Mouse (Mus musculus): ENCODE measurements around the gene Xpnpep3. TPM values are rescaled to one million over a fixed set of nuclear protein-coding genes. Genes with fewer than 3 reads are reported as not detected.

Xpnpep3 gene
- total and polyA plus RNA-seq, 3 experiments, result 5.8 to 12.9 (median 10.8) TPM

DNA sequence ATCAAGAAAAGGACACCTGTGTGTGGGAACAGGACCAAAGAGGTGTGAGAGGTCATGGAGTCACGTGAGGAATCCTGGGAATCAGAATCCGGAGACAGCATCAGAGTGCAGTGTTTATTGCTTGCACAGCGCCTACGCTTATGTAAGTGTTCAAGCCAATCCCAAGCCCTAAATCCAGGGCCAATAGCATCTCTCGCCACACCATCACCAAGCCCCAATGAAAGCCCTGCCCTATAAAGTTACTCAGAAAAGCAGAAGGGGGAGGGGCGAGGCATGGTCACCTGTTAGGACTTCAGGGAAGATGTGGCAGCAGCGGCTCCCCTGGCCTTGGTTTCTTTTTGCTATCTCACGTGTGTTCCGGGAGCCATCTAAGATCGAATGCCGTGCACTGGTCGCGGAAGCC lies 81.0 kb downstream of the Xpnpep3 start:
- H3K4me3 ChIP-seq, result peak overlapping the region; percentile 22; the same call in 1 of the 2 replicates
- H3K4me1 ChIP-seq (ENCODE audit: control insufficient read depth, insufficient read depth, low read length), result no peaks in the 10 kb centered on the region
- intact Hi-C loops (cut with DNase I), result no loop called here
- peak in 1 of 2 experiments; percentile 37 for DNase-seq
- no peak for TF ChIP-seq POLR2A (IDR thresholded peaks at IDR 0.05; ENCODE audit: insufficient read depth, low read depth, low read length)
- no peak for TF ChIP-seq EP300 (IDR thresholded peaks at IDR 0.05; ENCODE audit: insufficient read depth, low read depth, low read length)
- TF ChIP-seq CTCF (IDR thresholded peaks at IDR 0.05), result no peak
- no peak overlapping the region for H3K27ac ChIP-seq
- no peaks in the 10 kb centered on the region for H3K27me3 ChIP-seq (ENCODE audit: control insufficient read depth, insufficient read depth, low read length)
- WGBS, result 22% methylated on average over 13 of the region's 13 CpGs
- H3K36me3 ChIP-seq (ENCODE audit: control insufficient read depth, insufficient read depth, low read length), result no peaks in the 10 kb centered on the region
- H3K9ac ChIP-seq (ENCODE audit: low read depth, low read length), result no peak overlapping the region
- no peaks in the 10 kb centered on the region for H3K79me2 ChIP-seq (replicated peaks; ENCODE audit: control insufficient read depth, insufficient read depth, low read length)

DNA sequence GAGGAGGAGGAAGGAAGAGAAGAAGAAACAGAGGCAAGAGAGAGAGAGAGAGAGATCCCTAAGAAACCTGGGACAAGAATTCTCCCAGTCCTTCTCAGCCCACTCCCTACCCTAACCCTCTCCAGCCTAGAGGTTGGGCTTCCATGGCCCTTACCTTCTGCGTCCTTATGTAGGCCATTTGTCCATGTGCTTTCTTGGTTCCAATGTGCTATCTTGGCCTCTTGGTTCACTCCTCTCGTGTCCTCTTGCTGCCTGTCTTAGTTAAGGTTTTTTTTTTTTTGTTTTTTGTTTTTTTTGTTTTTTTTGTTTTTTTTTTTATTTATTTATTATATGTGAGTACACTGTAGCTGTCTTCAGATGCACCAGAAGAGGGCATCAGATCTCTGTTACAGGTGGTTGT lies 83.0 kb downstream of the Xpnpep3 start:
- Histone ChIP-seq H3K4me3 (no peak overlapping the region), H3K27me3 (ENCODE audit: control insufficient read depth, insufficient read depth, low read length) (no peaks in the 10 kb centered on the region), H3K79me2 (replicated peaks; ENCODE audit: control insufficient read depth, insufficient read depth, low read length) (no peaks in the 10 kb centered on the region), H3K9ac (ENCODE audit: low read depth, low read length) (no peak overlapping the region), H3K36me3 (ENCODE audit: control insufficient read depth, insufficient read depth, low read length) (no peaks in the 10 kb centered on the region), H3K27ac (no peak overlapping the region), H3K4me1 (ENCODE audit: control insufficient read depth, insufficient read depth, low read length) (no peaks in the 10 kb centered on the region)
- TF ChIP-seq POLR2A (IDR thresholded peaks at IDR 0.05; ENCODE audit: insufficient read depth, low read depth, low read length), result no peak
- TF ChIP-seq EP300 (IDR thresholded peaks at IDR 0.05; ENCODE audit: insufficient read depth, low read depth, low read length), result no peak
- no peak for TF ChIP-seq CTCF (IDR thresholded peaks at IDR 0.05)
- intact Hi-C loops (cut with DNase I), result no loop called here
- WGBS, result 78% methylated on average over 2 of the region's 2 CpGs
- DNase-seq, result no peak

DNA sequence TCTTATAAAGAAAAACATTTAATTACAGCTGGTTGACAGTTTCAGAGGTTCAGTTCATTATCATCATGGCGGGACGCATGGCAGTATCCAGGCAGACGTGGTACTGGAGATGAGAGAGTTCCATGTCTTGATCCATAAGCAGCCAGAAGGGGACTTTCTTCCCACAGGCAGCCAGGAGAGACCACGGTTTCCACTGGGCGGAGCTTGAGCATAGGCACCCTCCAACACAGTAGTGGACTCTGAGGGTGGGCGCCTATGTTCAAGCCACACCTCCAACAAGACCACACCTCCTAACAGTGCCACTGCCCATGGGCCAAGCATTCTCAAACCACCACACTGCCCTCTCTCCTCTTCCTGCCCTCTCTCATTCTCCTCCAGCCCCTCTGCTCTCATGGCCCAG lies 83.8 kb downstream of the Xpnpep3 start:
- Histone ChIP-seq H3K36me3 (ENCODE audit: control insufficient read depth, insufficient read depth, low read length) (no peaks in the 10 kb centered on the region), H3K4me3 (no peak overlapping the region), H3K27ac (no peak overlapping the region), H3K4me1 (ENCODE audit: control insufficient read depth, insufficient read depth, low read length) (no peaks in the 10 kb centered on the region), H3K79me2 (replicated peaks; ENCODE audit: control insufficient read depth, insufficient read depth, low read length) (no peaks in the 10 kb centered on the region), H3K9ac (ENCODE audit: low read depth, low read length) (no peak overlapping the region), H3K27me3 (ENCODE audit: control insufficient read depth, insufficient read depth, low read length) (no peaks in the 10 kb centered on the region)
- TF ChIP-seq POLR2A (IDR thresholded peaks at IDR 0.05; ENCODE audit: insufficient read depth, low read depth, low read length) (no peak), EP300 (IDR thresholded peaks at IDR 0.05; ENCODE audit: insufficient read depth, low read depth, low read length) (no peak), CTCF (IDR thresholded peaks at IDR 0.05) (no peak)
- intact Hi-C loops (cut with DNase I), result no loop called here
- DNase-seq, result no peak
- WGBS, result 87% methylated on average over 6 of the region's 6 CpGs

DNA sequence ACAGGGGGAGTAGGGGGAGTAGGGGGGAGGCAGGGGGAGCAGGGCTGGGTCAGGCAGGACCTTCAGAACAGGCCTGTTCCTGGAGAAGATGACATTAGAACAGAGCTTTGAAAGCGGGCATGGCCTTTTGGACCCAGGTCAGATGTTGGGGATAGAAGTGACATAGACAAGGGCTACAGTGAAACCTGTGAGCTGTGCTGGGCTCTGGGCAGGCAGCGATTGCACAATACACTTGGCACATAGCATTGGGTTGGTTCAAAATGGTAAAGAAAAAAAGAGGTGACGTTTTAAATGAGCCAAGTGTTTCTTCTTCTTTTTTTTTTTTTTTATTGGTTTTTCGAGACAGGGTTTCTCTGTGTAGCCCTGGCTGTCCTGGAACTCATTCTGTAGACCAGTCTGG lies 85.5 kb downstream of the Xpnpep3 start:
- Histone ChIP-seq H3K27me3 (ENCODE audit: control insufficient read depth, insufficient read depth, low read length) (no peaks in the 10 kb centered on the region), H3K36me3 (ENCODE audit: control insufficient read depth, insufficient read depth, low read length) (no peaks in the 10 kb centered on the region), H3K79me2 (replicated peaks; ENCODE audit: control insufficient read depth, insufficient read depth, low read length) (no peaks in the 10 kb centered on the region), H3K4me1 (ENCODE audit: control insufficient read depth, insufficient read depth, low read length) (no peaks in the 10 kb centered on the region), H3K4me3 (no peak overlapping the region), H3K9ac (ENCODE audit: low read depth, low read length) (no peak overlapping the region), H3K27ac (no peak overlapping the region)
- WGBS, result 69% methylated on average over 4 of the region's 4 CpGs
- TF ChIP-seq CTCF (IDR thresholded peaks at IDR 0.05), result no peak
- no peak for TF ChIP-seq POLR2A (IDR thresholded peaks at IDR 0.05; ENCODE audit: insufficient read depth, low read depth, low read length)
- TF ChIP-seq EP300 (IDR thresholded peaks at IDR 0.05; ENCODE audit: insufficient read depth, low read depth, low read length), result no peak
- intact Hi-C loops (cut with DNase I), result no loop called here
- no peak for DNase-seq

DNA sequence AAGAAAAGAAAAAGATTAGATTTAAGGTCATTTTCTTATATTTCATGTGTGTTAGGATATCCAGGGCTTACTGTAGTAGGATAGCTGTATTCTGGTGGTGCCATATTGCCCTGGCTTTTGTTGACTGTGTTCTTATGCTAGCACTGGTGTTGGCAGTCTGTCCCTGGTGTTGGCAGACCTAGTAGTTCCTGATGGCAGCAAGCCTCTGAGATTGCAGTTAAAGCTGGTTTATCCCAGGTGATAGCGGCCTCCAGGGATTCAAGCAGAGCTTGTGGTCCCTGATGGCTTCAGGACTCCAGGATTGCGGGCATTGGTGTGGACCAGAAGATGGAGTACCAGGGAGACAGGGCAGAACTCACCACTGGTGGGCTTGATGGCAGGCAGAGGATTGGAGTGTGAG lies 103.5 kb downstream of the Xpnpep3 start:
- no peaks in the 10 kb centered on the region for H3K36me3 ChIP-seq (ENCODE audit: control insufficient read depth, insufficient read depth, low read length)
- no peak overlapping the region for H3K27ac ChIP-seq
- intact Hi-C loops (cut with DNase I), result no loop called here
- H3K4me3 ChIP-seq, result no peak overlapping the region
- TF ChIP-seq CTCF (IDR thresholded peaks at IDR 0.05), result no peak
- no peak for TF ChIP-seq POLR2A (IDR thresholded peaks at IDR 0.05; ENCODE audit: insufficient read depth, low read depth, low read length)
- TF ChIP-seq EP300 (IDR thresholded peaks at IDR 0.05; ENCODE audit: insufficient read depth, low read depth, low read length), result no peak
- H3K79me2 ChIP-seq (replicated peaks; ENCODE audit: control insufficient read depth, insufficient read depth, low read length), result no peaks in the 10 kb centered on the region
- 70% methylated on average over 2 of the region's 2 CpGs for WGBS
- DNase-seq, result peak in 1 of 2 experiments; percentile 18
- H3K4me1 ChIP-seq (ENCODE audit: control insufficient read depth, insufficient read depth, low read length), result no peaks in the 10 kb centered on the region
- no peak overlapping the region for H3K9ac ChIP-seq (ENCODE audit: low read depth, low read length)
- H3K27me3 ChIP-seq (ENCODE audit: control insufficient read depth, insufficient read depth, low read length), result no peaks in the 10 kb centered on the region

DNA sequence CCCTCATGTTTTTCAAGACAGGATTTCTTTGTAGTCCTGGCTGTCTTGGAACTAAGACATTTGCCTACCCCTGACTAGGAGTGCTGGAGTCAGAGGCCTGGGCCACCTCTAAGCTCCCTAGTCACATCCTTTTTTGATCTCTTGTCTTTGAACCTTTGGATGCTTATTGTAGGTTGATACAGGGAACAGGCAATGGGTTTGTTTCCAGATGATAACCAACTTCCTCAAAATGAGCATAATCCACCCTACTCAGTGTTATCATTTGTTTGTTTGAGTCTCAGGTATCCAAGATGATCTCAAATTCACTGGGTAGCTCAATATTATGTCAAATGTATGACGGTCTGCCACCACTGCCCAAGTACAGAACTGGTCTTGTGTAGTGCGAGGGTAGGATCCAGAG lies 104.1 kb downstream of the Xpnpep3 start:
- TF ChIP-seq CTCF (IDR thresholded peaks at IDR 0.05), result no peak
- TF ChIP-seq EP300 (IDR thresholded peaks at IDR 0.05; ENCODE audit: insufficient read depth, low read depth, low read length), result no peak
- TF ChIP-seq POLR2A (IDR thresholded peaks at IDR 0.05; ENCODE audit: insufficient read depth, low read depth, low read length), result no peak
- H3K36me3 ChIP-seq (ENCODE audit: control insufficient read depth, insufficient read depth, low read length), result no peaks in the 10 kb centered on the region
- DNase-seq, result no peak
- WGBS, result 96% methylated on average over 2 of the region's 2 CpGs
- H3K4me1 ChIP-seq (ENCODE audit: control insufficient read depth, insufficient read depth, low read length), result no peaks in the 10 kb centered on the region
- H3K27ac ChIP-seq, result no peak overlapping the region
- no peak overlapping the region for H3K4me3 ChIP-seq
- H3K27me3 ChIP-seq (ENCODE audit: control insufficient read depth, insufficient read depth, low read length), result no peaks in the 10 kb centered on the region
- intact Hi-C loops (cut with DNase I), result no loop called here
- H3K9ac ChIP-seq (ENCODE audit: low read depth, low read length), result no peak overlapping the region
- no peaks in the 10 kb centered on the region for H3K79me2 ChIP-seq (replicated peaks; ENCODE audit: control insufficient read depth, insufficient read depth, low read length)

Other genes with a start within 250 kb of the Xpnpep3 start
- 10 to 100 TPM in 1 of 2 experiments, 1 to 10 TPM in 1; 7.2 to 11.0 TPM for gene Mrtfa, start 209.4 kb upstream of the Xpnpep3 start, total RNA-seq (2021)
- 9.0 and 9.6 TPM in 2 replicates for gene Mrtfa, start 209.4 kb upstream of the Xpnpep3 start, polyA plus RNA-seq (2012; rRNA removed)
- not detected for gene Mchr1, start 164.6 kb upstream of the Xpnpep3 start, total RNA-seq (2021)
- gene Mchr1, start 164.6 kb upstream of the Xpnpep3 start, polyA plus RNA-seq (2012; rRNA removed), result not detected in 2 replicates
- gene Slc25a17, start 39.3 kb upstream of the Xpnpep3 start, total RNA-seq (2021), result 10 to 100 TPM; 13.0 to 15.7 TPM
- gene Slc25a17, start 39.3 kb upstream of the Xpnpep3 start, polyA plus RNA-seq (2012; rRNA removed), result 15.1 and 24.6 TPM in 2 replicates
- 100 to 1,000 TPM; 108 to 111 TPM for gene St13, start 61 bp upstream of the Xpnpep3 start, total RNA-seq (2021)
- gene St13, start 61 bp upstream of the Xpnpep3 start, polyA plus RNA-seq (2012; rRNA removed), result 15.8 and 19.6 TPM in 2 replicates
- gene Dnajb7, start 8.2 kb downstream of the Xpnpep3 start, total RNA-seq (2021), result not detected
- gene Dnajb7, start 8.2 kb downstream of the Xpnpep3 start, polyA plus RNA-seq (2012; rRNA removed), result not detected in 2 replicates
- 100 to 1,000 TPM; 106 to 122 TPM for gene Rbx1, start 66.2 kb downstream of the Xpnpep3 start, total RNA-seq (2021)
- 67.8 and 96.1 TPM in 2 replicates for gene Rbx1, start 66.2 kb downstream of the Xpnpep3 start, polyA plus RNA-seq (2012; rRNA removed)
- gene Ep300, start 185.2 kb downstream of the Xpnpep3 start, total RNA-seq (2021), result 10 to 100 TPM; 37.7 to 49.0 TPM
- 14.7 and 19.4 TPM in 2 replicates for gene Ep300, start 185.2 kb downstream of the Xpnpep3 start, polyA plus RNA-seq (2012; rRNA removed)